Mouse (Mus musculus) heart, postnatal 0 days (tissue): ENCODE data around the gene Prss42. TPM values are rescaled to one million over a fixed set of nuclear protein-coding genes. Genes with fewer than 3 reads are reported as not detected.
A peak's percentile ranks its signal among the peaks of the same experiment; 100 is the strongest.

Experiments
- ATAC-seq: fragments of 200-750 bp; cut with Nextera tagmentation; 2 replicates; pipeline ENCODE4 v1.8.0; 2017; ENCODE audit warnings: low read depth, moderate number of reproducible peaks, moderate library complexity; ENCODE audit not compliant: insufficient read depth
- DNase-seq: peaks from one replicate; pipeline ENCODE4 v3.0.0-alpha.2; 2016; ENCODE audit warnings: low spot score
- H3K27ac ChIP-seq: fragments of 300-500 bp; sonication (generic); 2 replicates; pipeline ENCODE4 v1.5.1; 2014; ENCODE audit warnings: low read depth, mild to moderate bottlenecking
- H3K27me3 ChIP-seq: fragments of 300-500 bp; sonication (generic); 2 replicates; pipeline ENCODE4 v1.6.1; 2014; ENCODE audit warnings: low read length, mixed read lengths; ENCODE audit not compliant: control insufficient read depth, insufficient read depth
- H3K36me3 ChIP-seq: fragments of 300-500 bp; sonication (generic); replicated peaks from 2 replicates; pipeline ENCODE4 v1.6.1; 2014; ENCODE audit warnings: low read length, mixed read lengths; ENCODE audit not compliant: control insufficient read depth, insufficient read depth
- H3K4me1 ChIP-seq: fragments of 300-500 bp; sonication (generic); 2 replicates; pipeline ENCODE4 v1.6.1; 2014; ENCODE audit warnings: antibody characterized with exemption; ENCODE audit not compliant: control insufficient read depth, insufficient read depth
- H3K4me2 ChIP-seq: fragments of 300-500 bp; sonication (generic); 2 replicates; pipeline ENCODE4 v1.6.1; 2014; ENCODE audit warnings: low read depth, mild to moderate bottlenecking, low read length, moderate library complexity
- H3K4me3 ChIP-seq: fragments of 300-500 bp; sonication (generic); 2 replicates; pipeline ENCODE4 v1.5.1; 2014; ENCODE audit warnings: low read depth, low read length
- H3K9ac ChIP-seq: fragments of 300-500 bp; sonication (generic); replicated peaks from 2 replicates; pipeline ENCODE4 v1.6.1; 2014; ENCODE audit warnings: low read depth, low read length, mixed read lengths
- H3K9me3 ChIP-seq: fragments of 300-500 bp; sonication (generic); replicated peaks from 2 replicates; pipeline ENCODE4 v1.6.1; 2016; ENCODE audit warnings: low read length; ENCODE audit not compliant: control insufficient read depth
- CTCF ChIP-seq: IDR thresholded peaks from 2 replicates; pipeline ENCODE4 v1.5.1; 2016; ENCODE audit warnings: antibody characterized with exemption, control low read depth, low read depth
- EP300 ChIP-seq: IDR thresholded peaks from 2 replicates; pipeline ENCODE4 v1.6.1; 2016; ENCODE audit warnings: antibody characterized with exemption, low read depth
- WGBS: fragments of 180-500 bp; shearing (Covaris S2); extraction: QIAGEN DNeasy Blood & Tissue Kit; methylation state at CpG from one replicate; pipeline ENCODE4 v1.1.7; 2014; 5-methylcytosine and 5-hydroxymethylcytosine counted together
- polyA plus RNA-seq: library from polyadenylated mRNA; unstranded; fragments of >200 nt; fragmentation: Nextera tagmentation; extraction: Ambion mirVana; gene quantifications from 2 replicates; pipeline ENCODE4 v1.2.1, GENCODE M21; 2015
- total RNA-seq: library from RNA; depleted of rRNA; stranded (reverse); fragments of >200 nt; gene quantifications from 2 replicates; pipeline ENCODE4 v1.2.3, GENCODE M21; 2014; ENCODE audit warnings: low replicate concordance

Prss42 gene
- total and polyA plus RNA-seq, 2 experiments from 2014 or later: not detected

DNA sequence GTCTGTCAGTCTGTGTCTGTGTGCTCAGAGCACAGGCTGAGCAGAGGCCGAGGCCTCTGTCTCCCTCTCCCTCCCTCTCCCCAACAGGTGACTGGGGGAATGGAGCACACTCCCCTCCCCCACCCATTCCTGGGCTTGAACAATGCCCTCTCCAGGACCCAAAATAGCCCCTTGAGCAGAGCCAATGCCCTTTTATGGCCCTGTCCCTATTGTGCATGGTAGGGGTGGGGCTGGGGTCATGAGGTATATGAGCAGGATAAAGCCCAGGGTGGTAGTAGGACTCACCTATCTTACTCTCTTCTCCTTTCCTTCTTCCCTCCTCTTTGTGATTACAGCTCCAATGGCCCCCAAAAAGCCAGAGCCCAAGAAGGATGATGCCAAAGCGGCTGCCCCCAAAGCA lies 34.6 kb upstream of the Prss42 start:
- no peaks in the 10 kb centered on the region for H3K27me3 ChIP-seq
- peak overlapping the region; percentile 99 for H3K27ac ChIP-seq
- no peak for TF ChIP-seq CTCF
- peak; percentile 94 for TF ChIP-seq EP300
- H3K4me1 ChIP-seq: peaks cover 21% of the 10 kb centered on the region; the same call in 1 of the 2 replicates
- peak overlapping the region; percentile 57 for H3K4me2 ChIP-seq
- peak overlapping the region; percentile 53 for H3K4me3 ChIP-seq
- WGBS: 34% methylated on average over 2 of the region's 2 CpGs
- peaks cover 8% of the 10 kb centered on the region for H3K36me3 ChIP-seq
- DNase-seq (peak; percentile 94), ATAC-seq (peak; percentile 87)
- peak overlapping the region; percentile 96 for H3K9ac ChIP-seq
- no peaks in the 10 kb centered on the region for H3K9me3 ChIP-seq

DNA sequence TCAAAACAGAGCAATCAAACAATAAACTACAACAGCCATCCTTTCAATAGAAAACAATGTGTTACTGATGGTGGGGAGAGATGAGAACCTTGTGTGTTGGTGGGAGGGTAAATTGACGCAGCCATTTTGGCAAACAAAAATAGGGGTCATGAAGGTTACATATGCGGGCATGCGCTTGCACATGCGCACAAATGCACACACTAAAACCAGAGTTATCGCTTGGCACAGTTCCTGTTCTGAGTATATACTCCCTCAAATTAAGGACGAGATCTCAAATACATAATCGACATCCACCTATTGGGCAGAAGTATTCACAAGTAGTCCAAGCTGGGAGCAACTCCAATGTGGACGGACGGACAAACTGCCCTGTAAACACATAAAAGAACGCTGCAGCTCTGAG lies 25.6 kb upstream of the Prss42 start:
- DNase-seq (no peak), ATAC-seq (no peak)
- H3K27ac ChIP-seq: 0 out of 2 replicates have a peak overlapping the region, but pooled peaks have one; percentile 22
- 76% methylated on average over 10 of the region's 10 CpGs for WGBS
- no peak overlapping the region for H3K4me3 ChIP-seq
- H3K4me2 ChIP-seq: no peak overlapping the region
- TF ChIP-seq EP300: peak; percentile 50; the same call in 1 of the 2 replicates
- no peak for TF ChIP-seq CTCF
- no peaks in the 10 kb centered on the region for H3K27me3 ChIP-seq
- 0 out of 2 replicates have a peak, but pooled peaks cover 8% of the 10 kb centered on the region for H3K4me1 ChIP-seq
- H3K36me3 ChIP-seq: peaks cover 31% of the 10 kb centered on the region
- H3K9me3 ChIP-seq: no peaks in the 10 kb centered on the region
- H3K9ac ChIP-seq: no peak overlapping the region

DNA sequence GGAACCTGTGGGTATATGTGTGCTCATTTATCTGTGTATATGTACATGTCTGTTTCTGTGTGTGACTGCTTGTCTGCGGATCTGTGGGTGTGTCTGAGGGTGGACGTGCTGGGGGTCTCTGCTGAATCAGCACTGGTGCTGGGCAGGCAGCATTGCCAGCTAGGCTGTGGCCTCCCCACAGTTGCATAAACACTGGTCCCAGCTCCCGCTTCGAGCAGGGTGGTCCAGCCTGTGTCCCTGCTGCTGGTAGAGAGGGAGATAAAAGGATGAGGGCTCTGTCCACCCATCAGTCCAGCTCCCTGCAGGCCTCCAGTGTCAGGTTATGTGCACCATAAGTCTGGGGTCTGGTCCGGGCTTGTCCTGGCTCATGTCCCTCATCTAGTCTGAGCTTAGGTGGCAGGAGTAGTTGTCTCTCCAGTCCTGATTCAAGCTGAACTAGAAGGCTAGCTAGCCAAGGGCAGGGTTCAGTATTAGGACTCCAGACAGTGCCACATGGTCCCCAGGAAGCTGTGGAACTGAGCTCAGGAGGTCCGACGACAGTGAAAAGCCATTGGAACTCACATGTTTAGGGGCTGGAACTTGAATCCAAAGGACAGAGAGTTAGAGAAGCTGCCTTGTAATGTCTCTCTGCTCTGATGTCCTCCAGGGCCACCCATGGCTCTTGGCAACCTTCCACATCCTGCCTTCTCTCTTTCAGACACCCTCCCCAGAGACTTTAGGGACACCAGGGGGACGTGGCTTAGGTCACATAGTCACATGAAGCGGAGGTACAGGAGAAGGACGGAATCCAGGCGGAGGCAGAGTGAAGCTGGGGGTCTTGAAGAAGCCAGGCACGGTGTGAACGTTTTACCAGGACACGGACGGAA lies 23.3 kb upstream of the Prss42 start:
- no peak overlapping the region for H3K4me3 ChIP-seq
- H3K9me3 ChIP-seq: no peaks in the 10 kb centered on the region
- no peak for DNase-seq
- TF ChIP-seq CTCF: no peak
- TF ChIP-seq EP300: no peak
- 0 out of 2 replicates have a peak, but pooled peaks cover under 1% of the 10 kb centered on the region for H3K27me3 ChIP-seq
- no peak overlapping the region for H3K9ac ChIP-seq
- H3K27ac ChIP-seq: peak overlapping the region; percentile 43
- WGBS: 43% methylated on average over 15 of the region's 15 CpGs
- peak; percentile 9; the same call in 1 of the 2 replicates for ATAC-seq
- 0 out of 2 replicates have a peak, but pooled peaks cover 8% of the 10 kb centered on the region for H3K4me1 ChIP-seq
- H3K4me2 ChIP-seq: 0 out of 2 replicates have a peak overlapping the region, but pooled peaks have one; percentile 16
- H3K36me3 ChIP-seq: peaks cover 10% of the 10 kb centered on the region

DNA sequence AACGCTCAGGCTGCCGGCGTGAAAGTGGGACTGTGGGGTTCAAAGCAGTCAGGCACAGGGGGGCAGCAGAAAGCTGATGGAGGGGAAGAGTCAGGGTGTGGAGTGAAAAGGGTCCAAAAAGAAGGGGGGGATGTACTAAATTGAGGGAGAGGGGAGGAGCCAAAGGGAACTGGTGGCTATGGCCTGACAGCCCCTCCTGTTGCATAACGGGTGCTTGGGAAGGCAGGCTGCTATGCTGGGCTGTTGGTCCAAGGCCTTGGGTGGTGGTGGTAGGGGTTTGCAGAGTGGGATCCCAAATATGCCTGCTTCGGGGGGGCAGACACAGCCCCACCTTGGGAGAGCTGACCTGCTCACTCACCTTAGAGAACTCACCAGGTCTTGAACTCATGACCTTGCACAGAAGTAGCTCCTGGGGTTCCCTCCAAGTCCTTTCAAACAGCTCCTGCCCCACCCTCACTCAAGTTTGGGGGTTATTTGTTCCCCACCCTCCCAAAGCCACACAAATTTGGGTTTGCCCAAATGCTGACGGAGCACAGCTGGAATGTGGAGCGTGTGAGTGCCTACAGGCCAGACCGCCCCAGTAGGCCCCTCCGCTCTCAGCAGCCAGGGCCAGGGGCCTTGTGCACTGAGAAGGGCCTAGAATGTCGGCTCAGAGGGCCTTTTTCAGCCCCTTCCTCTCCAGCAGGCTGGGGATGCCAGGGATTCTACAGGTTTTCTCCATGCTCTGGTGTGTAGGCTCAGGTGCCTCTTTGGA lies 22.5 kb upstream of the Prss42 start:
- TF ChIP-seq EP300 (no peak), CTCF (no peak)
- H3K4me3 ChIP-seq: no peak overlapping the region
- ATAC-seq: no peak

DNA sequence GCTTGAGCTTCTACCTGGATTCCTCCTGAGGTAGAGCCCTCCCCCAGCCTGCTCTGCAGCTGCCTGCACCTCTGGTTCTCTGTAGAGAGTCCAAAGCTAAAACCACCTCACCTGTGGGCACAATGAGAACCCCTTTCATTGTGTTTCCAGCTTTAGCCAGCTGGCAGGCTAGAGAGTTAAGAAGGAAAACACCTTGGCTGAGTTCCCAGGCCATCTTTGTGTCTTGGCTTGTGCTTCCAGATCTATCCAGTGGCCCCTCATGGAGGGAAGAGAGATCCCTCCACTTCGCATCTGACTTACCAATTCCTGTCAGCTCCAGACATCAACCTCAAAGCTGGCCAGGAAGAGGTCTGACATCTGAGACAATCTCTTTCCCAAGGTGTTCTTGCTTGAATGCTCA lies 19.9 kb upstream of the Prss42 start:
- 85% methylated on average over 1 of the region's 1 CpGs for WGBS
- Histone ChIP-seq H3K9ac (no peak overlapping the region), H3K4me2 (no peak overlapping the region), H3K27me3 (0 out of 2 replicates have a peak, but pooled peaks cover 3% of the 10 kb centered on the region), H3K9me3 (no peaks in the 10 kb centered on the region), H3K36me3 (no peaks in the 10 kb centered on the region), H3K27ac (no peak overlapping the region), H3K4me1 (peaks cover 13% of the 10 kb centered on the region; the same call in 1 of the 2 replicates), H3K4me3 (no peak overlapping the region)
- TF ChIP-seq CTCF (no peak), EP300 (no peak)
- DNase-seq (no peak), ATAC-seq (no peak)

More for the DNA sequence above, 22.5 kb upstream of the Prss42 start:
- Histone ChIP-seq H3K9ac (no peak overlapping the region), H3K36me3 (peaks cover 2% of the 10 kb centered on the region; the same call in 1 of the 2 replicates), H3K27me3 (0 out of 2 replicates have a peak, but pooled peaks cover 3% of the 10 kb centered on the region), H3K4me2 (0 out of 2 replicates have a peak overlapping the region, but pooled peaks have one; percentile 16), H3K4me1 (0 out of 2 replicates have a peak, but pooled peaks cover 8% of the 10 kb centered on the region), H3K9me3 (no peaks in the 10 kb centered on the region), H3K27ac (peak overlapping the region; percentile 43; the same call in 1 of the 2 replicates)
- no peak for DNase-seq
- WGBS: 67% methylated on average over 10 of the region's 10 CpGs
